Mouse (Mus musculus): ENCODE data around the gene Adk.
A peak's percentile ranks its signal among the peaks of the same experiment; 100 is the strongest.

Gene Adk

GRCm38 (mm10) chr14:21344896-21345295 is 292.5 kb downstream of the Adk start:
- no peak for DNase-seq (ENCODE audit: low spot score in 2 of 2)

- no peak for DNase-seq (ENCODE audit: low spot score in 2 of 2)
Observed at GRCm38 (mm10) chr14:21348611-21349260, 296.4 kb downstream of the Adk start.

- no peak for DNase-seq (ENCODE audit: low spot score in 2 of 2)
Observed at GRCm38 (mm10) chr14:21351646-21352045, 299.3 kb downstream of the Adk start.

GRCm38 (mm10) chr14:21356286-21356685 is 303.9 kb downstream of the Adk start:
- no peak for DNase-seq (ENCODE audit: low spot score in 2 of 2)

- no peak for DNase-seq (ENCODE audit: low spot score in 2 of 2)
Observed at GRCm38 (mm10) chr14:21359207-21359895, 307.0 kb downstream of the Adk start.

DNA sequence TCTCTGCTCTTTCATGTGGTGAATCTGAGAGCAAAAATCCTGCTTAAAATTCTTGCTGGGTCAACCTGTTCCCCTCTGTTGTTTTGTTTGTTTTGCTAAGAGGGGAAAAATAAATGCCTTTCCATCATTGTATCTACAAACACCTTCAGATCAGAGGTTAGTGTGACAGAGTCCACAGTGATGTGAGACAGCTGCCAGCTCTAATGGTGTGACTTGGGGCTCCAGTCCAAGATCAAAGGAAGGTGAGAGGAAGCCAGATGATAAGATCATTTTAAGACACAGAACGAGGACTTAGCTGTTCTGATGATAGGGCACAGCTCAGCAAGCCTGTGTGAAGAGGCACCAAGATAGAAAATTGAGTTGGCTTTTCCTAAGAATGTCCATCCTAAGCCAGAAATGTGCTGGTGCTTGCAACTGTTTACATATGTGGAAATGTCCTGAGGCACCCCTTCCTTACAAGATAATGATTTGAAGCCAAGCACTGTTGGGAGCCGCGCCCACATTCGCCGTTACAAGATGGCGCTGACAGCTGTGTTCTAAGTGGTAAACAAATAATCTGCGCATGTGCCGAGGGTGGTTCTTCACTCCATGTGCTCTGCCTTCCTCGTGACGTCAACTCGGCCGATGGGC is 307.6 kb downstream of the Adk start:
- DNase-seq (ENCODE audit: low spot score in 2 of 2) = no peak

- no peak for DNase-seq (ENCODE audit: low spot score in 2 of 2)
Observed at GRCm38 (mm10) chr14:21367095-21367494, 314.7 kb downstream of the Adk start.

GRCm38 (mm10) chr14:21368622-21369021 is 316.2 kb downstream of the Adk start:
- no peak for DNase-seq (ENCODE audit: low spot score in 2 of 2)

DNA sequence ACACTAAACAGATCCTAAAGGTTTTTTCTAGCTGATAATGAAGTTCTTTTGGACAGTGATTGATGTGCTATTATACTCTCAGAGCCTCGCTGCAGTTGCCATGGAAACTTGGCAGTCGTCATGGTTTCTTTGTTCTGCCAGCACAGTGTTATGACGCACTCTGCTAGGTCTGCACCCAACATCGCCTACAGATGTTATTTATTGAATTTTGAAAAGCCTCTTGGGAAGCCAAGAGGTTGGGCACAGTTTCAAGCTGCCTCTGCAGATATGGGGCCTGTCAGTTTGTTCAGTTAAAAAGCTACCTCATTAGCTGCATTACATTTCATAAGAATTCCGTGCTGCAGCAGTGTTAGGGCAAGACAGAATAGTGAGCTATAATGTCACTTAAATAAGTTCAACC is 316.8 kb downstream of the Adk start:
- DNase-seq (ENCODE audit: low spot score in 2 of 2) = peak in 1 of 2 experiments; percentile 4

DNA sequence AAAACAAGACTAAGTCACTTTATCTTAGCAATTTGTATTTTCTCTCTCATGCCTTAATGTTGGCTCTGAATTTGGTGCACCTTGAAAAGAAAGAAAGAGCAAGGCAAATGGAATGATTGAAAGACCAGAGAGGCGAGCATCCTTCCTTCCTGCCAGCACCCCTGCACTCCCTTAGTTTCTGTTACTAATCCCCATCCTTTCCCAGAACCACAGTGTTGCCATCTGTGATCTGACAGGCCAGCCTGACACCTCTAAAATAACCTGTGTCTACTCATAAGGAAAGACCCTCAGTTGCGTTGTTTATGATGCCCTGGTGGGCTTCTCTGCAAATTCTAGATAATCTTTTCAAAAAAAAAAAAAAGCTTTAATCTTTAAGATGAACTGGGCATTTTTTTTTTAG is 319.6 kb downstream of the Adk start:
- DNase-seq (ENCODE audit: low spot score in 2 of 2) = no peak

DNA sequence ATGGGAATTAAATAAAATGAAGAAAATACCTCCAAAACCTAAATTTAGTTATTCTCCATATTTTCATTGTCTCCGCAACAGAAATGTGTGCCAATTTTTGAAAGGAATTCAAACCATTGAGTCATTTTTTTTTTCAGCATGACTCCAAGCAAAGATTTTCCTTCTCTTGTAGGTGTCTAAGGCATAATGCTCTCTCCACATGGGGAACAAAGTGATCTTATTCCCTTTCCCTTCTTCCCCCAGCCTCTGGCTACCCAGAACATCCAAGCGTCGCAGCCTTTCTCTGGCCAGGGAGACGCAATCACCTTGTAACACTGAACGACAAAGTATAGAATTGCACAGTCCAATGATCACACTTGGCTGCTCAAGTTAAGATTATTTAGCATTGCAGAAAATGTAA is 320.3 kb downstream of the Adk start:
- DNase-seq (ENCODE audit: low spot score in 2 of 2) = no peak

DNA sequence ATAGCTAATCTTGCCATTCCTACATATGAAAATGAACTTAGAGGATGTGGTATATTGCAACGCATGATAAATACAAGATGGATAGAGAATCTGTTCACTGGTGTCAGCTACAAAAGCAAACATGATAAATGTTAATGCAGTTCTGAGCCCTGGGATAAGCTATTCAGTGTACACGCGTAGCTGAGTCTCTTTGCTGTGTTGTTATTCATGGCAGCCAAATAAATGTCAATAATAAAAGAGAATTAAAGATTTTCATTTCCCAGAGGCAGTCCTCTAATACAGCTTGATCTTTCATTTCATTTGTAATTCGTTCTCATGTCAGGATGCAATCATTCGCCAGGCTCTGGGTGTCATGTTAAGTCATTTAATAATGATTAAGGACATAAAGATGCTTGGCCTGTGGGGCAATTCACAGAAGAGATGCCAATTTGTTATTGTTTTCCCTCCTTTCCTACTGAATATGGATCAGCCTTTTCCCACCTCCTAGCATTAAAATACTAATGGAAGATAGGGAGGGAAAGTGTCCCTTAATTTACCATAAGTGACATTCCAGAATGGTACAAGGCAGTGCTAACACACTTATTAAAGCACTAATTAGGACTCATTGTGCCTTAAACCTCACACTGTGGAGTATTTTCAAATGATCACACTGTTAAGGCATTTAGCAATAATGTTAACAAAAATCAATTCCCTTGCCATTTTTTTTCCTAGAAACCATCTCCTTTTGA is 331.5 kb downstream of the Adk start:
- no peak for DNase-seq (ENCODE audit: low spot score in 2 of 2)

DNA sequence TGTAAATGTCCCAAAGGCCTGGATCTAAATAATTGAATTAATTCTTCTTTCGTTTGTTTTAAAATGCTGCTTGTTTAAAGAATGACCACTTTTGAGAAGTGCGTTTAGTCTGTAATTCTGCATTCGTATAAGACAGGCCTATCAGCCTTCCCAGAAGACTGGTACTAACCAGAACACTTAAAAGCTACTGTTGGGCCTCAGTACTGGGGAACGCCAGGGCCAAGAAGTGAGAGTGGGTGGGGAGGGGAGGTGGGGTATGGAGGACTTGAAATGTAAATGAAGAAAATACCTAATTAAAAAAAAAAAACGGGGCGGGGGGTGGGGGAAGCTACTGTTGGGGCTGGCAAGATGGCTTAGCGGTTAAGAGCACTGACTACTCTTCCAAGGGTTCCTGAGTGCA is 347.1 kb downstream of the Adk start:
- DNase-seq (ENCODE audit: low spot score in 2 of 2) = no peak

GRCm38 (mm10) chr14:21402157-21402601 is 349.8 kb downstream of the Adk start:
- no peak for DNase-seq (ENCODE audit: low spot score in 2 of 2)

DNA sequence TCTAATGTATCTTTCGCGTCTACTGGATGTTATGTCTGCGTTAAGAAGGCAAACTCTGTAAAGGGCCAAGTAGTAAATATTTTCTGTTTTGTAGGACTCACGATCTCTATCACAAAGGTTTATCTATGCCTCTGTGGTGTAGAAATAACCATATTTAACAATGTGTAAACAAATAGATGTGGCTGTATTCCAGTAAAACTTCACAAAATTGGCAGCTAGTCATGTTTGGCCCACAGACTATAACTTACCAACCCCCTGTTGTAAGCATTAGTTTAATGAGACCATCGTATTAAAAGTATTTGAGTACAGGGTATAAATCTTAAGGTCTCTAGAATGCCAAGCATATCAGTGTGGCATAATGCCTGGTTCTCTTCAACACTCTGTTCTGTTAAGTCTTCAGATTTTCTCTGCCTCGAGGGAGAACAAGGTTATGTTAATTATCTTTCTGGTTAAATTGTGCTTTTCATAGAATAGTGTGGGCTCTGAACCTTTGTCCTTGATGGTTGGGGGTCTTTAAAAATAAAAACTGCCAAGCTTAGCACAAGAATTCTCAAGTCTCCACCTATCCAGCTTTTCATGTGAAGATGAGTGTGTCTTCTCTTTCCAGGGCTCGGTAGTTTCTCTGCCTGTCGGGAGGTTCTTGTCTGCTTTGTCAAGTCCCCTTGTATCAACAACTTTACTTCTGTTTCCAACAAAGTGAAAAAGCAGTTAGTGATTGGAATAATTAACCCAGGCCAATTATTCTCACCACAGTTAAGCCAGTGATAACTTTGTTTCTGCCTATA is 350.4 kb downstream of the Adk start:
- DNase-seq (ENCODE audit: low spot score in 2 of 2) = no peak

GRCm38 (mm10) chr14:21406946-21407345 is 354.6 kb downstream of the Adk start:
- no peak for DNase-seq (ENCODE audit: low spot score in 2 of 2)

- no peak for DNase-seq (ENCODE audit: low spot score in 2 of 2)
Observed at GRCm38 (mm10) chr14:21408846-21409245, 356.5 kb downstream of the Adk start.

DNA sequence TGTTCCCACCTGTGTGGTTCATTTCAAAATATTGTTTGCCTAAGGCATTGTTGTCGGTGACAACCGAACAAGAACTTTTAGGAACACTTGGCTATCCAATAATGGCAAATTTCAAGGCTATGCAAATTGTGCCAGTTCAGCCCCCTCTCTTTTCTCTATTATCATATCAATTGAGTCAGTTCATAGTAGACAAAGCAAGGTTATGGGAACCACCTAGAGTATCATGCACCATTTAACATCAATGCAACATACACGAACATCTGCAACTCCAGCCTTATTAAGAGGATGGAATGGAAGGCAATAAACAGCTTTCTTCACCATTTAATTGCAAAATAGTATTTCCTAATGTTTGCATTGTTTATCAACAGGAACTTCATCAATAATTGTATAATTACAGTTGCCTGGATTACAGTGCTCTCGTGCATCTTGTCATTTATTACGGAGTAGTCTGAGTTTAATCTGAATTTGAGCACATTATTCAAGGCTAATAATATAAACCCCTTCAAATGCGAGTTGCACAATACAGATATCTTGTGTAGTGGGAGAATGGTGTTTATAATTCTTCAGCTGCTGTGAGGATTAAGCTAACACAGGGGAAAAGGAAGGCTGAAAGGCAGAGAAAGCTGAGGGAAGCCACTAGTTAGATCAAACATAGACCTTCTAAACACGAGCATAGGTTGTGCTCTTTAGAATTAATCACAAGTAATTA is 358.5 kb downstream of the Adk start:
- no peak for DNase-seq (ENCODE audit: low spot score in 2 of 2)

DNA sequence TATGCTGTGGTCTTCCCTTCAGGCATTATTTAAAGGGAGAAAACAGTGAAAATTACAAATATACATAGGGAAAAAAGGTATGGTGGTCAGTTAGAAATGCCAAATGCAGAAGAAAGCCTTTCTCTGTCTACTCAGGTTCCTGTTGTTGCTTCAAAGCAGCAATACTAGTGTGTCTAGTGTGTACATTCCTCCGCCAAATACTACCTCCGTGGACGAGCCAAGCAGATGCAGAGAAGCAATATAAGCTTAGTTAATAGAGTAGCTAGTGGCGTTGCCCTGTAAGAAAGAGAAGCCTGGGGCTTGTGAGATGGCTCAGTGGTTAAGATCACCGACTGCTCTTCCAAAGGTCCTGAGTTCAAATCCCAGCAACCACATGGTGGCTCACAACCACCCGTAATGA is 359.1 kb downstream of the Adk start:
- no peak for DNase-seq (ENCODE audit: low spot score in 2 of 2)

DNA sequence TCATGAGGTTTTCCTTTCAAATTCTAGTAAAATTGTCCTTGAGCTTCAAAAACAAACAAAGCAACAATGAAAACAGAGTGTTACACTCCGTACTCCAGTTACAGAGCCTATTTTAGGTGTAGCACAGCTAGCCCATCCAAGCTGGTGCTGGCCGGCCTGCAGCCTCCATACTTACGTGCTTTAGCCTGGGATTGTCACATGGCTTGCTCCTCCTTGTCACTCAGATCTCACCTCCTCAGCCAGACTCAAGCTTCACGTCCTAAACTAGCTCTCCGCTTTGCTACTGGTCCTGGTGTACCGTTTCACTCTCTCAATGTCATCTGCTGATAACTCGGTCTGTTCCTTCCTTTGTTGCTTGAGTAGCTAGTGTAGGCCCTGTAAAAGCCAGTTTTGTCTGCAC is 366.0 kb downstream of the Adk start:
- DNase-seq (ENCODE audit: low spot score in 2 of 2) = no peak

DNA sequence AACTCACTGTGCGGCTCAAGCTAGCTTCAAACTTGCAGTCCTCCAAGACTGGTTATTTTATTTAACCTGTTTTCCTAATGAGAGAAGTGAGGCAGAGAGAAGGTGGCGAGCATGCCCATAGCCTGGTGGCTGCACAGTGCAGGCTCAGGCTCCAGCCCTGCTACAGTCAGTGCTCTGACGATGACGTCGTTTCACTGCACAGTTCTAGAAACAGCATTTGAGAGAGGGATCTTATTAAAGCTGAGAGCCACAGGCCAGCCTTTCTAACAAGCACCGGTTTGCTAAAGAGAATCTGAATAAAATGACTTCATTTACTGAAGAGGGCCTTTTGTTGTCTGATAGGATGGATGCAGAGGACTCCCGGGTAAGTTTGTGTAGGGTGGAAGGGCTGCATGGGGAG is 375.0 kb downstream of the Adk start:
- DNase-seq (ENCODE audit: low spot score in 2 of 2) = no peak

Measured in spleen, postnatal 14 days (tissue).